Mouse (Mus musculus) CD4-positive helper T cell, adult 2 months (primary cell): ENCODE results near the gene Nup98.

Experiments used
- DNase-seq: peaks from one replicate; pipeline ENCODE4 v3.0.0-alpha.2; 2012; ENCODE audit warnings: low read depth, missing footprints, low spot score

Nup98 gene

GRCm38 (mm10) chr7:102209756-102210721, at the start of gene Nup98, which contains the start of gene Pgap2:
Nup98 (minus strand) TSS chr7:102210176.
Pgap2 (plus strand) TSS chr7:102210208.
- peak; percentile 99 for DNase-seq

- DNase-seq = no peak
These were observed 48.8 kb upstream of the Nup98 start for GRCm38 (mm10) chr7:102258753-102259152.

- peak; percentile 83 for DNase-seq
These were observed 48.2 kb upstream of the Nup98 start for GRCm38 (mm10) chr7:102258189-102258588.

GRCm38 (mm10) chr7:102256636-102257035, 46.7 kb upstream of the Nup98 start:
- no peak for DNase-seq

GRCm38 (mm10) chr7:102255954-102256353, 46.0 kb upstream of the Nup98 start, which contains the start of gene Rhog:
Rhog (minus strand) TSS chr7:102256054.
- no peak for DNase-seq

- DNase-seq = no peak
These were observed 43.7 kb upstream of the Nup98 start for GRCm38 (mm10) chr7:102253631-102254030.

- DNase-seq = peak; percentile 95
These were observed 40.7 kb upstream of the Nup98 start for GRCm38 (mm10) chr7:102250631-102251214.

- DNase-seq = peak; percentile 87
These were observed 40.1 kb upstream of the Nup98 start for GRCm38 (mm10) chr7:102249896-102250630.

GRCm38 (mm10) chr7:102249531-102249895, 39.5 kb upstream of the Nup98 start:
- peak; percentile 84 for DNase-seq

GRCm38 (mm10) chr7:102248691-102249404, 38.9 kb upstream of the Nup98 start:
- peak; percentile 65 for DNase-seq

- DNase-seq = peak; percentile 47
These were observed 37.2 kb upstream of the Nup98 start for GRCm38 (mm10) chr7:102246956-102247797.

- DNase-seq = no peak
These were observed 36.3 kb upstream of the Nup98 start for GRCm38 (mm10) chr7:102246265-102246664.

- DNase-seq = peak; percentile 41
These were observed 35.8 kb upstream of the Nup98 start for GRCm38 (mm10) chr7:102245775-102246174.

- no peak for DNase-seq
These were observed 35.0 kb upstream of the Nup98 start for GRCm38 (mm10) chr7:102244782-102245535.

- DNase-seq = no peak
These were observed 33.9 kb upstream of the Nup98 start for GRCm38 (mm10) chr7:102243870-102244269.

- no peak for DNase-seq
These were observed 32.9 kb upstream of the Nup98 start for GRCm38 (mm10) chr7:102242917-102243316.

GRCm38 (mm10) chr7:102242371-102242770, 32.4 kb upstream of the Nup98 start:
- peak; percentile 27 for DNase-seq

- DNase-seq = no peak
These were observed 29.6 kb upstream of the Nup98 start for GRCm38 (mm10) chr7:102239591-102239990.

GRCm38 (mm10) chr7:102238686-102239286, 28.8 kb upstream of the Nup98 start:
- DNase-seq = no peak
